Mouse (Mus musculus) midbrain, embryonic 14.5 days (tissue): ENCODE results near the gene Prdm1. TPM values are rescaled to one million over a fixed set of nuclear protein-coding genes. Genes with fewer than 3 reads are reported as not detected.

Experiments used
- ATAC-seq: fragments of 200-750 bp; cut with Nextera tagmentation; 2 replicates; pipeline ENCODE4 v1.8.0; 2017; ENCODE audit warnings: moderate number of reproducible peaks, moderate library complexity; ENCODE audit not compliant: low FRiP score, low TSS enrichment
- DNase-seq: peaks from one replicate; pipeline ENCODE4 v3.0.0-alpha.2; 2015
- H3K27ac ChIP-seq: fragments of 300-500 bp; sonication (generic); replicated peaks from 2 replicates; pipeline ENCODE4 v1.5.1; 2014; ENCODE audit warnings: mild to moderate bottlenecking, low read depth, low read length, moderate library complexity
- H3K27me3 ChIP-seq: fragments of 300-500 bp; sonication (generic); 2 replicates; pipeline ENCODE4 v1.6.1; 2014; ENCODE audit warnings: low read length, control low read depth, mixed read lengths; ENCODE audit not compliant: control insufficient read depth, insufficient read depth
- H3K36me3 ChIP-seq: fragments of 300-500 bp; sonication (generic); 2 replicates; pipeline ENCODE4 v1.6.1; 2014; ENCODE audit warnings: low read length, control low read depth; ENCODE audit not compliant: control insufficient read depth, insufficient read depth
- H3K4me1 ChIP-seq: fragments of 300-500 bp; sonication (generic); 2 replicates; pipeline ENCODE4 v1.6.1; 2014; ENCODE audit warnings: mild to moderate bottlenecking, antibody characterized with exemption, low read length, control low read depth; ENCODE audit not compliant: control insufficient read depth, insufficient read depth
- H3K4me2 ChIP-seq: fragments of 300-500 bp; sonication (generic); 2 replicates; pipeline ENCODE4 v1.6.1; 2014; ENCODE audit warnings: mild to moderate bottlenecking, low read length, moderate library complexity
- H3K4me3 ChIP-seq: fragments of 300-500 bp; sonication (generic); replicated peaks from 2 replicates; pipeline ENCODE4 v1.5.1; 2014; ENCODE audit warnings: low read depth, low read length
- H3K9ac ChIP-seq: fragments of 300-500 bp; sonication (generic); replicated peaks from 2 replicates; pipeline ENCODE4 v1.6.1; 2014; ENCODE audit warnings: mild to moderate bottlenecking, low read length, moderate library complexity
- H3K9me3 ChIP-seq: fragments of 300-500 bp; sonication (generic); 2 replicates; pipeline ENCODE4 v1.6.1; 2016; ENCODE audit warnings: low read length, control low read depth, mixed read lengths; ENCODE audit not compliant: control insufficient read depth
- WGBS: fragments of 180-500 bp; shearing (Covaris S2); extraction: QIAGEN DNeasy Blood & Tissue Kit; methylation state at CpG from one replicate; pipeline ENCODE4 v1.1.7; 2014; 5-methylcytosine and 5-hydroxymethylcytosine counted together
- polyA plus RNA-seq: library from polyadenylated mRNA; unstranded; fragments of >200 nt; fragmentation: Nextera tagmentation; extraction: Ambion mirVana; gene quantifications from 2 replicates; pipeline ENCODE4 v1.2.1, GENCODE M21; 2014

The Prdm1 gene
- polyA plus RNA-seq, 1 experiment from 2014 or later, result 0.97 TPM

- no peaks in the 10 kb centered on the region for H3K36me3 ChIP-seq
- 91% methylated on average over 10 of the region's 10 CpGs for WGBS
- H3K4me1 ChIP-seq, result no peaks in the 10 kb centered on the region
- no peak overlapping the region for H3K9ac ChIP-seq
- no peaks in the 10 kb centered on the region for H3K9me3 ChIP-seq
- H3K4me3 ChIP-seq, result no peak overlapping the region
- no peak overlapping the region for H3K27ac ChIP-seq
- no peak overlapping the region for H3K4me2 ChIP-seq
- H3K27me3 ChIP-seq, result no peaks in the 10 kb centered on the region
- no peak for DNase-seq
- no peak for ATAC-seq
Observed at GRCm38 (mm10) chr10:44447001-44447400, 81.3 kb downstream of the Prdm1 start.

GRCm38 (mm10) chr10:44444415-44444814 lies 83.9 kb downstream of the Prdm1 start:
- H3K4me2 ChIP-seq, result no peak overlapping the region
- ATAC-seq (no peak), DNase-seq (no peak)
- 68% methylated on average over 4 of the region's 4 CpGs for WGBS
- H3K27ac ChIP-seq, result no peak overlapping the region
- no peaks in the 10 kb centered on the region for H3K4me1 ChIP-seq
- no peak overlapping the region for H3K4me3 ChIP-seq
- no peaks in the 10 kb centered on the region for H3K36me3 ChIP-seq
- H3K9me3 ChIP-seq, result no peaks in the 10 kb centered on the region
- no peak overlapping the region for H3K9ac ChIP-seq
- H3K27me3 ChIP-seq, result no peaks in the 10 kb centered on the region

DNA sequence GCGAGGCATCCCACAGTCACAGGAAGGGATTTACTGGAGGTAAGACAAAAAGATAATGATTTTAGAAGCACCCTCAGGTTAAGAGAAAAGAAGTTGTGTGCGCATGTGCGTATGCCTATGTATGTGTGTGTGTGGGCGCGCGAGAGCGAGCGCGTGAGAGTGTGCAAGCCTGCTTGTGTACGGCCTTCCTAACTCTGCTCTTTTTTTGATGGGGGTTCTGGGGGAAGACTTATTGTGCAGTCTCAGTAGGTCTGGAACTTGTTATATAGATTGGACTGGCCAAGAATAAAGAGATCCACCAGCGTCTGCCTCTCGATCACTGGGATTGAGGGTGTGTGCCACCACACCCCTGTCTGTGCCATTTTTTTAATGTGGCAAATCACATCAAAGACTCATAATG lies 84.6 kb downstream of the Prdm1 start:
- H3K27ac ChIP-seq, result no peak overlapping the region
- WGBS, result 82% methylated on average over 12 of the region's 12 CpGs
- no peak overlapping the region for H3K4me2 ChIP-seq
- no peak overlapping the region for H3K4me3 ChIP-seq
- ATAC-seq (no peak), DNase-seq (no peak)
- no peaks in the 10 kb centered on the region for H3K27me3 ChIP-seq
- H3K9ac ChIP-seq, result no peak overlapping the region
- H3K4me1 ChIP-seq, result no peaks in the 10 kb centered on the region
- no peaks in the 10 kb centered on the region for H3K9me3 ChIP-seq
- H3K36me3 ChIP-seq, result no peaks in the 10 kb centered on the region

- WGBS, result 90% methylated on average over 11 of the region's 11 CpGs
- DNase-seq, result no peak
Observed at GRCm38 (mm10) chr10:44439732-44440131, 88.6 kb downstream of the Prdm1 start.

DNA sequence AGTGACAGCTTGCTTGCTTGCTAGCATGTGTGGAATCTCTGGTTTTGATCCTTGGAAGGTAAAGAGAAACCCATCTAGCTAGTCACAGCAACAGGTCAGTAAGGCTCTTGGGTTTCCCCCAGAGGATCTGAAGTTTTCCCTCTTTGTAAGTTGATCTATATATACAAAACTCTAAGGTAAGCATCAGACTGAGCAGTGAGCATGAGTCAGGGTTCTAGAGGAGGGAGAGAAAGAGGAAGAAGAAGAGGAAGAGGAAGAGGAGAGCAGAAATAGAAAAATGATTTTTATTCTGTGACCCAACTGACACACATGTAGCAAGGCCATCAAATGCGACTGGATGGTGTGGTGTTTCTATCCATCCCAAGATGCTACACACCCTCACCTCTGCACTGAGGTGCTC lies 90.7 kb downstream of the Prdm1 start:
- Histone ChIP-seq H3K4me1 (no peaks in the 10 kb centered on the region), H3K27ac (no peak overlapping the region), H3K36me3 (no peaks in the 10 kb centered on the region), H3K4me3 (no peak overlapping the region), H3K9ac (no peak overlapping the region), H3K27me3 (no peaks in the 10 kb centered on the region), H3K4me2 (no peak overlapping the region), H3K9me3 (no peaks in the 10 kb centered on the region)
- no peak for DNase-seq
- 89% methylated on average over 1 of the region's 1 CpGs for WGBS
- ATAC-seq, result no peak

More at GRCm38 (mm10) chr10:44439732-44440131, 88.6 kb downstream of the Prdm1 start:
- Histone ChIP-seq H3K4me1 (no peaks in the 10 kb centered on the region), H3K27me3 (no peaks in the 10 kb centered on the region), H3K4me3 (no peak overlapping the region), H3K36me3 (no peaks in the 10 kb centered on the region), H3K4me2 (no peak overlapping the region), H3K9ac (no peak overlapping the region), H3K27ac (no peak overlapping the region), H3K9me3 (no peaks in the 10 kb centered on the region)
- no peak for ATAC-seq

- peaks cover under 1% of the 10 kb centered on the region; the same call in 1 of the 2 replicates for H3K27me3 ChIP-seq
- H3K9me3 ChIP-seq, result no peaks in the 10 kb centered on the region
- ATAC-seq, result no peak
- H3K27ac ChIP-seq, result no peak overlapping the region
- 90% methylated on average over 4 of the region's 4 CpGs for WGBS
- DNase-seq, result no peak
- no peak overlapping the region for H3K9ac ChIP-seq
- H3K4me2 ChIP-seq, result no peak overlapping the region
- H3K4me3 ChIP-seq, result no peak overlapping the region
- H3K36me3 ChIP-seq, result no peaks in the 10 kb centered on the region
- H3K4me1 ChIP-seq, result no peaks in the 10 kb centered on the region
Observed at GRCm38 (mm10) chr10:44435956-44436355, 92.3 kb downstream of the Prdm1 start.

- no peak for DNase-seq
Observed at GRCm38 (mm10) chr10:44434702-44435181, 93.6 kb downstream of the Prdm1 start.

DNA sequence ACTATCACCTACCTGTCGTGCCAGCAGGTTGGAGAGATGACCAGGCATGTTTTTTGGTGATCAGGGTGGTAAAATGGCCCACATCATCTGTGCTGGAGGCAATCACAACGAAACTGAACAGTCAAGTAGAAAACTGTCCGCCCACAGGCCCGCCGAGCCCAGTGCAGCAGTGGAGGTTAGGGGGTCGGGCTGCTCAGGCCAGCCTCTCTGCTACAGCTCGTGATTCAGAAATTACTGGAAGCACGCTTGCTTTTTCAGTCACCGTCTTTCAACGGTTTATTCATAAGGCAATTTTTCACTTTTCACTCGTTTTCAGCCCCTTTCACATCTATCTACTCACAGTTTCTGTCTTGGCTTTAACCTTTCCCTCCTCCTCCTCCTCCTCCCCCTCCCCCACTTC lies 96.1 kb downstream of the Prdm1 start:
- no peak overlapping the region for H3K4me3 ChIP-seq
- H3K27ac ChIP-seq, result no peak overlapping the region
- no peaks in the 10 kb centered on the region for H3K9me3 ChIP-seq
- WGBS, result 77% methylated on average over 11 of the region's 11 CpGs
- H3K27me3 ChIP-seq, result peaks cover 4% of the 10 kb centered on the region; the same call in 1 of the 2 replicates
- ATAC-seq, result no peak
- no peak overlapping the region for H3K9ac ChIP-seq
- DNase-seq, result no peak
- 0 out of 2 replicates have a peak, but pooled peaks cover 3% of the 10 kb centered on the region for H3K4me1 ChIP-seq
- no peak overlapping the region for H3K4me2 ChIP-seq
- no peaks in the 10 kb centered on the region for H3K36me3 ChIP-seq

More at GRCm38 (mm10) chr10:44434702-44435181, 93.6 kb downstream of the Prdm1 start:
- Histone ChIP-seq H3K9ac (no peak overlapping the region), H3K27me3 (peaks cover 4% of the 10 kb centered on the region; the same call in 1 of the 2 replicates), H3K4me3 (no peak overlapping the region), H3K4me2 (no peak overlapping the region), H3K9me3 (no peaks in the 10 kb centered on the region), H3K4me1 (no peaks in the 10 kb centered on the region), H3K27ac (no peak overlapping the region), H3K36me3 (no peaks in the 10 kb centered on the region)
- 53% methylated on average over 6 of the region's 6 CpGs for WGBS
- no peak for ATAC-seq

- H3K9ac ChIP-seq, result no peak overlapping the region
- 0 out of 2 replicates have a peak, but pooled peaks cover 3% of the 10 kb centered on the region for H3K4me1 ChIP-seq
- DNase-seq (no peak), ATAC-seq (no peak)
- no peak overlapping the region for H3K4me2 ChIP-seq
- no peak overlapping the region for H3K27ac ChIP-seq
- no peaks in the 10 kb centered on the region for H3K9me3 ChIP-seq
- no peak overlapping the region for H3K4me3 ChIP-seq
- 89% methylated on average over 4 of the region's 4 CpGs for WGBS
- no peaks in the 10 kb centered on the region for H3K36me3 ChIP-seq
- peaks cover 4% of the 10 kb centered on the region; the same call in 1 of the 2 replicates for H3K27me3 ChIP-seq
Observed at GRCm38 (mm10) chr10:44431689-44432088, 96.6 kb downstream of the Prdm1 start.
